In genomic region chr12:73793744-73794143, GRCm38 (mm10) we compare ENCODE assay signal across 7 mouse cellular contexts.
DNase-seq lines count a peak whose midpoint lies in the region; ATAC-seq and TF ChIP-seq lines count a peak whose summit lies in the region.

No protein-coding gene starts in this region.

- ATAC-seq in kidney, postnatal 0 days (replicated peaks; ENCODE audit: low FRiP score, low read depth) = no peak
- ATAC-seq in embryonic facial prominence, embryonic 11.5 days (replicated peaks; ENCODE audit: insufficient number of reproducible peaks, low FRiP score, low TSS enrichment, low read depth) = no peak
- no peak for ATAC-seq in heart, embryonic 13.5 days (ENCODE audit: extremely low read depth, insufficient number of reproducible peaks, low FRiP score, low TSS enrichment)
- no peak for ATAC-seq in midbrain, embryonic 12.5 days (ENCODE audit: low FRiP score, low read depth)

- no peaks in the 10 kb centered on the region for H3K27me3 ChIP-seq in kidney, postnatal 0 days (ENCODE audit: insufficient read depth, low read length)
- no peaks in the 10 kb centered on the region for H3K27me3 ChIP-seq in embryonic facial prominence, embryonic 11.5 days (ENCODE audit: control insufficient read depth, insufficient read depth, low read length)
- H3K27me3 ChIP-seq in heart, embryonic 13.5 days (replicated peaks) = no peaks in the 10 kb centered on the region
- H3K27me3 ChIP-seq in midbrain, embryonic 12.5 days = 0 out of 2 replicates have a peak, but pooled peaks cover 7% of the 10 kb centered on the region

- H3K9me3 ChIP-seq in kidney, postnatal 0 days (replicated peaks; ENCODE audit: low read length) = no peaks in the 10 kb centered on the region
- H3K9me3 ChIP-seq in embryonic facial prominence, embryonic 11.5 days (replicated peaks; ENCODE audit: control insufficient read depth, low read length) = no peaks in the 10 kb centered on the region
- no peaks in the 10 kb centered on the region for H3K9me3 ChIP-seq in heart, embryonic 13.5 days
- H3K9me3 ChIP-seq in midbrain, embryonic 12.5 days = no peaks in the 10 kb centered on the region

- H3K27ac ChIP-seq in kidney, postnatal 0 days = peak overlapping the region; percentile 82
- no peak overlapping the region for H3K27ac ChIP-seq in embryonic facial prominence, embryonic 11.5 days (replicated peaks; ENCODE audit: low read depth, low read length)
- H3K27ac ChIP-seq in heart, embryonic 13.5 days (replicated peaks) = peak overlapping the region; percentile 95
- 0 out of 2 replicates have a peak overlapping the region, but pooled peaks have one; percentile 15 for H3K27ac ChIP-seq in midbrain, embryonic 12.5 days (replicated peaks)

- H3K4me1 ChIP-seq in kidney, postnatal 0 days (replicated peaks; ENCODE audit: insufficient read depth, low read length) = peaks cover 6% of the 10 kb centered on the region; the same call in 1 of the 2 replicates
- no peaks in the 10 kb centered on the region for H3K4me1 ChIP-seq in embryonic facial prominence, embryonic 11.5 days (ENCODE audit: control insufficient read depth, insufficient read depth, low read length)
- H3K4me1 ChIP-seq in heart, embryonic 13.5 days = peaks cover 78% of the 10 kb centered on the region
- peaks cover 13% of the 10 kb centered on the region; the same call in 1 of the 2 replicates for H3K4me1 ChIP-seq in midbrain, embryonic 12.5 days

- 14% methylated on average over 5 of the region's 5 CpGs for WGBS in kidney, postnatal 0 days
- WGBS in embryonic facial prominence, embryonic 11.5 days = 7% methylated on average over 5 of the region's 5 CpGs
- 15% methylated on average over 5 of the region's 5 CpGs for WGBS in heart, embryonic 13.5 days
- WGBS in midbrain, embryonic 12.5 days = 14% methylated on average over 5 of the region's 5 CpGs

- DNase-seq in kidney, postnatal 0 days (ENCODE audit: low spot score) = peak; percentile 37
- DNase-seq in kidney, postnatal 36 days = no peak
- DNase-seq in embryonic facial prominence, embryonic 11.5 days (ENCODE audit: low spot score) = peak; percentile 35
- no peak for DNase-seq in adrenal gland, postnatal 36 days
- no peak for DNase-seq in gastrocnemius, postnatal 4 days (ENCODE audit: low spot score in 2 of 2)

- peak; percentile 47; the same call in 1 of the 2 replicates for TF ChIP-seq CTCF in kidney, postnatal 0 days (IDR thresholded peaks at IDR 0.05; ENCODE audit: low read depth)

- no peaks in the 10 kb centered on the region for H3K36me3 ChIP-seq in kidney, postnatal 0 days (ENCODE audit: insufficient read depth, low read length)
- H3K36me3 ChIP-seq in embryonic facial prominence, embryonic 11.5 days (replicated peaks; ENCODE audit: control insufficient read depth, insufficient read depth, low read depth, low read length) = no peaks in the 10 kb centered on the region
- no peaks in the 10 kb centered on the region for H3K36me3 ChIP-seq in heart, embryonic 13.5 days
- no peaks in the 10 kb centered on the region for H3K36me3 ChIP-seq in midbrain, embryonic 12.5 days

- 0 out of 2 replicates have a peak overlapping the region, but pooled peaks have one; percentile 10 for H3K4me2 ChIP-seq in kidney, postnatal 0 days (ENCODE audit: low read length)
- no peak overlapping the region for H3K4me2 ChIP-seq in embryonic facial prominence, embryonic 11.5 days (ENCODE audit: low read depth, low read length)
- H3K4me2 ChIP-seq in heart, embryonic 13.5 days = peak overlapping the region; percentile 58
- 0 out of 2 replicates have a peak overlapping the region, but pooled peaks have one; percentile 30 for H3K4me2 ChIP-seq in midbrain, embryonic 12.5 days (replicated peaks)

- no peak overlapping the region for H3K4me3 ChIP-seq in kidney, postnatal 0 days (replicated peaks; ENCODE audit: low read depth, low read length)
- H3K4me3 ChIP-seq in embryonic facial prominence, embryonic 11.5 days (ENCODE audit: low read depth, low read length) = no peak overlapping the region
- H3K4me3 ChIP-seq in heart, embryonic 13.5 days = no peak overlapping the region
- no peak overlapping the region for H3K4me3 ChIP-seq in midbrain, embryonic 12.5 days

- H3K9ac ChIP-seq in kidney, postnatal 0 days (ENCODE audit: low read depth, low read length) = no peak overlapping the region
- no peak overlapping the region for H3K9ac ChIP-seq in embryonic facial prominence, embryonic 11.5 days (replicated peaks; ENCODE audit: low read length)
- peak overlapping the region; percentile 64 for H3K9ac ChIP-seq in heart, embryonic 13.5 days
- H3K9ac ChIP-seq in midbrain, embryonic 12.5 days (replicated peaks) = no peak overlapping the region

Comparison
In these comparisons a context has a peak if more than half of its experiments do, and no peak if none do; other contexts are left out.
1. DNase-seq: peak in kidney, postnatal 0 days (single experiment) and embryonic facial prominence, embryonic 11.5 days (single experiment); none in kidney, postnatal 36 days (0 of 2), adrenal gland, postnatal 36 days (0 of 2) and gastrocnemius, postnatal 4 days (0 of 2).